Mouse (Mus musculus) bone marrow, adult 2 months (tissue): Measurements from ENCODE around the gene Ubxn10.

ENCODE experiments used
- CTCF ChIP-seq: fragments of 200-500 bp; IDR thresholded peaks from 2 replicates; pipeline ENCODE4 v1.5.1; 2011; ENCODE audit warnings: low read length, control low read depth; ENCODE audit not compliant: control insufficient read depth, insufficient read depth
- POLR2A ChIP-seq: fragments of 200-500 bp; IDR thresholded peaks from 2 replicates; pipeline ENCODE4 v1.6.1; 2011; ENCODE audit warnings: low read depth, mild to moderate bottlenecking, control low read depth, low read length, borderline replicate concordance; ENCODE audit not compliant: control insufficient read depth

- TF ChIP-seq CTCF (no peak), POLR2A (no peak)
These were observed 19.0 kb upstream of the Ubxn10 start for GRCm38 (mm10) chr4:138755983-138756382.
